Mouse (Mus musculus) kidney, adult 8-10 months (tissue): ENCODE measurements around the gene Cit.

Source experiments
- DNase-seq, 2 experiments: peaks; one replicate each; pipeline ENCODE4 v3.0.0; 2022

Gene Cit

DNA sequence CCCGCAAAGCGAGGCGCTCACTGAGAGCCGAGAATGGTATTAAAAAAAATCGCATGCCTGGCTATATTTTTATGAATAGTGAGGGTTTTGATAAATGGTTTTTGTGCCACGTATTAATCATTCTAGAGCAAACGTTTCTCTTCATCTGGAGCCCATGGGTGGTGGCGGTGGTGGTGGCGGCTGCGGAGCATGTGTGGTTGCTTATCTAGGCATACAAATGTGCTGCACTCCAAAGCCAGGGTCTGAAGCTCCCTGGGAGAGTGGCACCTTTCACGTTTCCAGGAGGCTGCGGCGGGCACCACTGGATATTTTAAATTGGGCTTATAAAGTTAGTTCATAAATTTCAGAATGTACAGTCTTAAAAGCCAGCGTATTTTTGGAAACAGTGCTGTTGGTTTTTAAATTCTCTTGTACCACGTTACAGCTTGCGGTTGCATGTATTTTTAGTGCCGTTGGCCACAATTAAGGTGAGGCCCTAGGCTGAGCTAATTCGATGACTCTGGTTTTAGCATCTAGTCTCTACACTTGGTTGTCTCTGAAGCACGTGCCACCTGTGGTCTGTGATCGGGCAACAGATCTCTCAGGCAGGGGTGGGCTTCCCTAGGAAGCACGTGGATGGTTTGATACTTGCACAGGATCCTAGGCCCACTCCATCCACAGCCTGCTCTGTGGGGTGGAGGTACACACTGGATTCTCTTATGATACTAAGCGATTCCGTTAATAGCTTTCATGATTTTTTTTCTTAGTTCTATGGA is 73.7 kb downstream of the Cit start:
- no peak for DNase-seq

DNA sequence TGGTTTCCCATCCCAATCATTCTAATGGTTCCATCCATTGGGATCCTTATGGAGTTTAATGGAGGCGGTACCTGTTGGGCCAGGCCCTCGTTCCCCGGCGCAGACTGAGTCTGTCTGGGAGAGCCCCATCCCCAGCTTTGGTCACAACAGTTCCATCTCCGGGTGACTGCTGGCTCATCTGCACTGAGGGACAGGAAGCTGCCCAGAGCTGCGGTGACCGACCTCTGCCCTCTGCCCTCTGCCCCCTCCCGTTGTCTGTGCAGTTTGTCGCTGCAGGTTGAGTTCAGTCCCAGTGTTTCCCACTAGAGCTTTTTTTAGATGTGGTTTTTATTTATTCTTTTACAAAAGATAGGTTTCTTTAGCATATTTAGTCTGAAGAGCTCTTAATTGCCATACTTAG is 76.9 kb downstream of the Cit start:
- DNase-seq, result no peak

DNA sequence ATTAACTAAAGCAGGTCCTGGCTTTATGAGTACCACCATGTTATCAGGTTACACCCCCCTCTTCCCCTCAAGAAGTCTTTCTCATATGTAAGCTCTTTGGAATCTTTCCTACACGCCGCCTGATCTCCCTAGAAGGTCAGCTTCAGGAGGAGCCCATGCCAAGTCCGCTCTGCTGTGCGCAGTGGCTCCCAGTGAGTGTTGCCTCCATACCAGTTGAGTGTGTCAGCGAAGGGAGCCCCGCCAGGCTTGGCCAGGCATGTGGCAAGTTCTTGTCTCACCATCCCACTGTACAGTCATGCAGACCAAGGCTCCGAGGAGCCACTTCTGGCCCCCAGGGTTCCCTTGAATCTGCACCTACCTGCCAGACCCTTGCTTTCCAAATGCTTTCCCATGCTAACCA is 79.9 kb downstream of the Cit start:
- DNase-seq, result no peak

DNA sequence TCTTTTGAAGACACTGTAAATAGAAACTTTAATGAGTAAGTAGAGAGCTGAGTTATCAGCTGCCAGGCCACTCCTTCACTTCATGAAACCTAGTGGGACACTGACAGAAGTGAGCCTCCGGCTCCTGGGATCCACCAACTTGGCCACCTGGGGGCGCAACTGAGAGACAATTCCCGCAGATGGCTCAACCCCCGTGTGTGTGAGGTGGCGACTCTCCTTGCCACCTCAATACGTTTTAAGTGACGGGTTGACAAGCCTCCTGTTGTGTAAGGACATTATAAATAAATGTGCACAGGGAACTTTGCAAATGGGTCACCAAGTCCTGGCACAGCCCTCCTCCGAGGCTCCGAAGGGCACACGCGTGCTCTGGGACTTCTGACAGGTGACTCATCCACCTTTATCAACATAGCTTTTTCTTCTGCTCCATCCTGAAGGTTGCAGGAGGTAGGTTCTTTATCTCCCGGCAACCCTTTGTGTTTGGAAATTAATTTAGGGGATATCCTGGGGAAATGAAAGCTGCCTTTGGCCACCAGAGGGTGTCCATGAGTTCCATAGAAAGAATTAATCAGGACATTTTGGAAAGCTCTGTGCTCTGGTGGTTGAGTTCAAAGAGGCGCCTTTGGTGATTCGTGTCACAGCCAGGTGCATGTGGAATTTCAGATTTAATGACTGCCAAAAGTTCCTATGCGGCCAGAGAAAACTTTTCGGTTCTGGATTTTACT is 83.9 kb downstream of the Cit start:
- no peak for DNase-seq

DNA sequence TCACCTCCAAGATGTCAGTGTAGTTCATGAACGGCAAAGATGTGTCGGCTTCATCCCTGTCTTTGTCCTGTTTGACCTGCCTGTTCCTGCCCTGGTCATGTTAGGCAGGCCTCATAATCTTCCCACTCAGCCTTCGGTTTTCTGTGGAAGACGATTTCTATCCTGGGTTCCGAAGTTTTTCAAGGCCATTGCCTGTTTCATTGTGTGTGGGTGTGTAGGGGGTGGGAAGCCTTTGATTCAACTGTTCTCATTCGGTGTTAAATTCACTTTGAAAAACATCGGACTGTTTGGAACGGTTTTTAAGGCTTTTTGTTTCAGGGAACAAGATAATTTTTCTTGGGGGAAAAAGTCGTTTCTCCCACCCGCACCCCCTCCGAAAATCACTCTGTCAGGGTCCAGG is 87.2 kb downstream of the Cit start:
- no peak for DNase-seq

DNA sequence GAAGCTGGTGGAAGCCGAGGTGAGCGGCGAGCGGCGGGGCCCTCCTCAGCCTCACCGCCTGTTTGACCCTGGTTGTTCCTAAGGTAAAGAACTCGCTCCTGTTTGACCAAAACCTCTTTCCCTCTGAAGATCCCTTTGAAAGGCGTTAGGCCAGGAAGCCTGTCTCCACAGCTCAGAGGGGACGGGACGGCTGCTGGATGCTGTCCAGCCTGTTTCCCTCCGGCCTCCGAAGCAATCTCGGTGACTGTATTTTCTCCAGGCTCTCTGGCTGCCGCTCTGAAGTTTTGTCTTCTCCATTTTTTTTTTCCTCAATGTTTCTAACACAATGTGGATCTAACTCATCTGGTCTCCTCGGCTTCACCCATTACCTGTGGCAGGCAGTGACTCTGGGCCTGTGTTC is 91.8 kb downstream of the Cit start:
- no peak for DNase-seq

DNA sequence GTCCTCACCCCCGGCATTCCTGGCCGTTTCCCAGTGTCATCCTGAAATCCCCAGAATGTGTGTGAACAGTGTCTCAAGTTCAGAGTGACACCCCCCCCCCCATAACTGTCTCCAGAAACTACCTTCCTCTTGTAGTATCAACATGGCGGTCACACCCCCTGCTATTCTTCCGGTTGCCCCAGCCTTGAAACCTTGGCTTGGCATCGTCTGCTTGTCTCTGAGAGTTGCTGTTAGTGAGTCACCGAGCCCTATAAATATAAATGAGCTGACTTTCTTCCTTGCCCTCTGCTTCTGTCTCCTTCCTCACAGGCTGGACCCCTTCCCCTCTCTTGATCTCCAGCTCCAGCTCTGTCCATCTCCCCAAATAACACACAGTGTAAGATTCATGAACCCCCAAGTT is 92.5 kb downstream of the Cit start:
- no peak for DNase-seq

DNA sequence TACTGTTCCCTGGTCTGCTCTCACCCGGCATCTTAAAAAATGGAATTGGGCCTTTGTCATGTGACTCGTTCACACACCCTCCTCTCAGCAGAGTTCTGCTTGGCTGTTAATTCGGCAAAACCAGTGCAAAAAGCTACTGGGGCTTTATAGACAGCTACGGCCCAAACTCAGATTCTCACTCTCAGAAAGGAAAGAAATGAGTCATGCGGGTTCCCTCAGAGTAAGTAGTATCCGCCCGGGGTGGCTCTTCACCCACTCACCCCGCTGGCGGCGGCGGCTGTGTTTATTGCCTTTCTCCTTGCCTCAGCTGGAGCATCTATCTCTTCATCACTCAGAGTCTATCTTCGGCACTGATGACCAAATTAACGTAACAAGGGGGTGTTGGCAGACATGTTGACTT is 93.9 kb downstream of the Cit start:
- DNase-seq, result no peak

DNA sequence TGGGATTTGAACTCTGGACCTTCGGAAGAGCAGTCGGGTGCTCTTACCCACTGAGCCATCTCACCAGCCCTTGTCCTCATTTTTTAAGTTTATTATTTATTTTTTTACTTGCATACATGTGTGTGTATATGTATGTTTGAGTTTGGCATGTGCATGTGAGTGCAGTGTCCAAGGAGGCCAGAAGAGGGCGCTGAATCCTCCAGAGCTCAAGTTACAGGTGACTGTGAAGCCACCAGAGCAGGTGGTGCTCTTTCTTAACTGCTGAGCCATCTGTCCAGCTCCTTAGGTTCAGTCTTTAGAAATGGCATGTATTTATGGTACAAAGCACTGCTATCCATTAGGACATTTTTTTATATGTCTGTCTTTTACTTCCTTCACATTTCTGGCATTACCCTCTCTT is 97.3 kb downstream of the Cit start:
- DNase-seq, result no peak

DNA sequence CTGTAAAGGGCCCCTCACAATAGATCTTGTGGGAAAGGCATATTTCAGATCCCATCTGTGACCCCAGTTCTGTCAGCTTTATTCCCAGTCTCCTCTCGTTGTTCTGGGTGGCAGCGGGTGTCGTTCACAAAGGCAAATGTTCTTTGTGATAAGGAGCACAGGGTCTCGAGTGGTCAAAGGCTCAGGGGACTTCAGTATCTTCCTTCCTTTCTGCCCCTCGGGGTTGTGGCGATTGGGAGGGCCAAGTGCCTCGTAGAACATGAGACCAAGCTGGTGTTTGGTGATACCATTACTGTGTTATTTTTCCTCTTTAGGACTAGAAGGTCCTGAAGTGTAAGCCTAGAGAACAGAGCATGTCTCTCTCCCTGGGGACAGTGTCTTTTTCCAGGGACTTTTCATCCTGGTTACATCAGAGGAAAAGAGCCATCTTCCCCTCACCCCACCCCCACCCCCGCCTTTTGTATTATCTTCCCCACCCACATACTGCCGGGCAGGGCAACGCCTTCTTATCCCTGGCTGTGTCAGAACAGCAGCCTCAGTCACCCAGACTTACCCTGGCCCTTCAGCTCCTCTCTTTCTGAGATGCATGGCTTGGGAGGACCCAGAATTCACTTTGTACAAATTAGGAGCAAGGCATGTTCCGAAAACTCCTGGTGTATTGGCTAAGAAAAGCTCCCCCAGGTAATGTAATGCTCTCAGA is 99.9 kb downstream of the Cit start:
- DNase-seq, result no peak

DNA sequence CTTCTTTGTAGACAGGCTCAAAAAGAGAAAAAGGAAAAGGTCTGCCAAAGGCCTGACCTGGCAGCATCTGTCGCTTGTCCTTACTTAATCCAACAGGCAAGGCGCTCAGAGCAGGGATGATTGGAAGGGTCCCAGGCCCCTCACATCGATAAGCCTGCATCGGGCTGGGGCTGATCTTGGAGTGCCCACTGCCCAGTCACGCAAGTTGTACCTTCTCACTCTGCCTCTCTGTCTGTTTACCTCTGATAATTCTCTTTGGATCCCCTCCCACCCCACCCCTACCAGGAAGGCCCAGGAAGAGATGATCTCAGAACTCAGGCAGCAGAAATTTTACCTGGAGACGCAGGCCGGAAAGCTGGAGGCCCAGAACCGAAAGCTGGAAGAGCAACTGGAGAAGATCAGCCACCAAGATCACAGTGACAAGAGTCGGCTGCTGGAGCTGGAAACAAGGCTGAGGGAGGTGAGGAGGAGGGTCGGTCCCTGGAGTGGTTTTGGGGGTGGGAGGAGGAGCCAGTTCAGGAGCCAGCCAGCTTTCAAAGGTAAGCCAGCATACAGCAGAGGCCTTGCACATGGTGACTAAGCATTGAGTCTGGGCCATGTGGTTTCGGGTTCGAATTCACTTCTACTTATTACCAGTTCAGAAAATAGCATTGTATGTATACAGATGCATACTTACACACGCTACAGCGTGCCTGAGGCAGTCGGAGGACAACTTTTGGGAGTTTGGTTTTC is 102.7 kb downstream of the Cit start:
- DNase-seq, result no peak

DNA sequence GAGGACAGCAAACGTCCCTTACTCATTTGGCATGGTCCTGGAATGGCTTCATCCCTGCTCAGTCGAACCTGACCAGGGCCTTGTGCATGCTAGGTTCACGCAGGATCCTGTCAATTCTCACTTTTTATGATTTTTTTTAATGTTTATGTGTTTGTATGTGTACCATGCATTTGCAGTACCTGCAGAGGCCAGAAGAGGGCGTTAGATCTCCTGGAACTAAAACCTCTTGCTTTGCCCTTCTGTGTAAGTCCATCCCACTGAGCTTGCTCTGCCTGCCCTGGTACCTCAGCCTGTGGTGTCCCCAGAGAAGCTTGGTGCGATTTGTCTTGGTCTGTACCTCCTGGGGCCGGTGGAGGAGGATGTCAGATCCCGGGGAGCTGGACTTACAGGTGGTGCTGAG is 105.9 kb downstream of the Cit start:
- no peak for DNase-seq

DNA sequence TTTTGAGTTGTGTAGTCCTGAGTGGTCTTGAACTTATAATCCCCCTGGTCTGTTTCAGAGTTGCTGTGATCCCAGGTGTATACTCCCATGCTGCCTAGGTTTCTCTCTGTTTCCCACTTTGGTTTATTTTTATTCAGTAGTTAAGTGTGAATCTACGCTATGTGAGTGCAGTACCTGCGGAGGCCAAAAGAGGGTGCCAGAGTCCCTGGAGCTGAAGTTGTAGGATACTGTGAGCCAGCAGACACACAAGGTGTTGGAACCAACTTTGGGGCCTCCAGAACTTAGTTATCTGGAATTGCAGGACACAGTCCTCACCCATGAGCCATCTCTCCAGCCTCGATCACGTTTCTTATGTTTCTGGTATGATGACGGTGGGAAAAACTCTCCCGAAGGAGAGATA is 108.1 kb downstream of the Cit start:
- DNase-seq, result peak in 1 of 2 experiments; percentile 28

DNA sequence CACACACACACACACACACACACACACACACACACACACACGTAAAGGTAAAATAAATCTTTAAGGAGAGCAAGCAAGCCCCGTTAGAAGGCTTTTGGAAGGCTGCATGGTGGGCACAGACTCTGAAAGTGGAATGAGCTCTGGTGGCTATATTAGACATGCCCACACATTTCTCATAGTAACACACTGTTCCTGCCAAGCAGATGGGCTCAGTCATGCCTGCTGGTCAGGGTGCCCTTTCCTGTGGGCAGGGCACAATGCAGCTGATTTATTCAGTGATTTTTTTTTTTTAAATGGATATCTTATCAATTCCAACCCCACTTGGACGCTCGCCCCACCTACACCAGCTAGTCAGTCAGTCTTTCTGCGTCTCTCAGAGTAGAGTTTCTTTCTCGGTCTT is 109.0 kb downstream of the Cit start:
- no peak for DNase-seq

DNA sequence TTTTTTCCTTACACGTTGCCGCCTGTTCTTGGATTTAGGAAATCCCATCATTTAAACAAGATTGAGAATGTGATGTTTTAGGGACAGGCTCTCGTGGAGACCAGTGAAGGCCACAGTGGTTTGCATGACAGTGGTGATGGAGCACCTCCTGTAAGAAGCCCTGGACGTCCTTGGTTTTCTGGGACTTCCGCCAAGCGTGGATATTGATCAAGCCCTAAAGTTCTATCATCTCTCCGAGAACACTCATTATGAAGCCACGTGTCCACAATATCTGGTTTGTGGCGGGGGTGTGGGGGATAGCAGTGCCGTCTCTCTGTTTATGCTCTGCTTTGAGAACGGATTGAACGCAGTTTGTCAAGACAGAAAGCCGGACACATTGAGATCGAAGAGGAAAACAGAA is 109.5 kb downstream of the Cit start:
- no peak for DNase-seq

DNA sequence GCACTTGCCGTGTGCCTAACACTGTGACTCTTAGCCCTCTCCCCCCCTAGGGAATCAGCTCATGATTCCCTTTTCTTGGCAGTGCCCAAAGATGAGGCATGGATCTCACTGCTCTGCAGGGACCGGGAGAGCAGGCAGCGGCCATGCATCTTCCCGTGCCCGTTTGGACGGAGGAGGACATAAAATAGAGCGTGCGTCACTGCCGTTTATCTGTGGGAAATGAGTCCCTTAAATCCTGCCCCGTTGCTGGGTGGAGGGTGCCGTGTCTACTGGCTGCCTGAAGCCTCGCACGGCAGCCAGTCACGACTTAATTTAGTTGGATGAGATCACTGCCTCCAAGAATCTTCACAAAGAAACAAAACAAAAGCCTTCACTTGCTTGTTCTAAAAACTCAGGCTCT is 110.1 kb downstream of the Cit start:
- DNase-seq, result no peak

DNA sequence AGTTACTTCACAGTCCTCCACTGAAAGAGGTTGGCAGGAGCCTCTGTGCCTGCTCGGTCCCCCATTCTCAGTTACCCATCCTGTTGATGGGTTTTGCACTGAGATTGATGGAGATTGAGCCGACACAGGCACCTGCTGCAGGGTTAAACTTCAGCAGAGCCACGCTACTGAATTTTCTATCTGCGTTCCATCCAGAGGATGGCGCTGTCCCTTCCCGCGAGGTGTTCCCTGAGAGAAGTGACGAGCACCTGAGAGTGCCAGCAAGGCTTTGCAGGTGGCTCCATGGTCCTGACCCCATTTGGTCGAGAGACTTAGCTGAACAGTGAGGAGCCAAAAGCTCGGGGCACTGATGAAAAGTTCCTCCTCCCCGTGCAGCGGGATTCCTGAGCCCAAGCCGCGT is 111.0 kb downstream of the Cit start:
- no peak for DNase-seq

DNA sequence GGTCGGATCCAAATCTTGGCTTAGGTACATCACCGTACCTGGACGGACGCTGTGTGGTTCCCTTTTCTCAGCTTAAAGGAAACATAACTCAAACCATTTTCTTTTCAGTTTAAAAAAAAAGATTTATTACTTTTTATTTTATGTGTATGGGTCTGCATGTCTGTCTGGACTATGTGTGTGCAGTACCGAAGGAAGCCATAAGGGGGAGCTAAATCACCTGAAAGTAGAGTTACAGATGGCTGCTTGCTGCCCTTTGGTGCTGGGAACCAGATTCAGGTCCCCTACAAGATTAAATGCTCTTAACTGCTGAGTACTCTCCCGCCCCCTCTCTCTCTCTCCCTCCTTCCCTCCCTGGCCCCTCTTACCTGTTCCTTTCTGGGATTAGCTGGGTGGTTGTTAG is 112.1 kb downstream of the Cit start:
- DNase-seq, result no peak

DNA sequence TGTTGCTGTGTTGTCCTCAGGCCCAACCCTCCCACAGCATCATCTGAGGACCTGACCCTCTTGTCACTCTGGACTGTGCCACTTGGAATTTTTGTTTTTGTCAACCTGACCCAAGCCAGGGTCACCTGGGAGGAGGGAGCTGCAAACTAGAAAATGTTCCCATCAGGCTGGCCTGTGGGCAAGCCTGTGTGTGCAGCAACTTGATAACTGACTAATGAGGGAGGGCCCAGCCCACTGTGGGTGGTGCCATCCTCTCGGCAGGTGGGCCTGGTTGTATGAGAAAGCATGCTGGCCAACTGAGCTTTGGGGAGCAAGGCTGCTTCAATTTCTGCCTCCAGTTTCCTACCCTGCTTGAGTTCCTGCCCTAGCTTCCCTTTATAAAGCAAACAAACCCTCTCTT is 113.3 kb downstream of the Cit start:
- no peak for DNase-seq

DNA sequence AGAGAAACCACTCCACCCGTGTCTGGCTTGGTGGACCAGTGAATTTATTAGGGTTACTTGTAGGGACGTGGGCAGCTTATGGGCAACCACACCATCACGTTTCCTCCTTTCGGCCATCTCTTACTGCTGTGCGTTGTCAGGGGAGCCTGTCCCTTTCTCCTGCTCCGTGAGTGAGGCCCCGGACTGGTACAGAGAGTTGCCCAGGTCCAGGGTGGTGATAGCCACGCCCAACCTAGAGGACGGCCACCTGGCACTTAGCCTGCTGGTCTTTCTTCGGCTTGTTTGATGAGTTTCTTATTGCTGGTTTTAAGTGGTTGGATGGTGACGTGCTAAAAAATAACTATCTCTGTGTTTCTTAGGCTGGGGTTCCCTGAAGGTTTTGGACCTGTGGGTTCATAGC is 113.7 kb downstream of the Cit start:
- no peak for DNase-seq

DNA sequence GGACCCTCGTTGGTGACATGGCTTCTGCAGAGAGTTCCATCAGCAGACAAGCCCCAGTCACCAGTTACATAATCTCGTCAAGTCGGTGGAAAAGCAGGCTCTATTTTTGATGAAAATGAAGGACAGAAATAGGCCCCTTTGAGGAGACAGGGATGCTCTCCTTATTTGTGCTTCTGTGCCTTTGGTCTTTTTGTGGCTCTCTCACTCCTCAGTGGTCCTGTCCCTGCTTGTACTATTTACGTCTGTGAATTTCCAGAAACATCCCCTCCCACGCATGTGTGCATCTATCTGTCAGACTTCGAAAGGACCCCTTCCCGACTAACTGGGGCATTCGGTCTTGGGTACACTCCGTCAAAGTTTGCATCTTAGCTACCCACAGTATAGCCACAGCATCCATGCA is 116.7 kb downstream of the Cit start:
- no peak for DNase-seq

DNA sequence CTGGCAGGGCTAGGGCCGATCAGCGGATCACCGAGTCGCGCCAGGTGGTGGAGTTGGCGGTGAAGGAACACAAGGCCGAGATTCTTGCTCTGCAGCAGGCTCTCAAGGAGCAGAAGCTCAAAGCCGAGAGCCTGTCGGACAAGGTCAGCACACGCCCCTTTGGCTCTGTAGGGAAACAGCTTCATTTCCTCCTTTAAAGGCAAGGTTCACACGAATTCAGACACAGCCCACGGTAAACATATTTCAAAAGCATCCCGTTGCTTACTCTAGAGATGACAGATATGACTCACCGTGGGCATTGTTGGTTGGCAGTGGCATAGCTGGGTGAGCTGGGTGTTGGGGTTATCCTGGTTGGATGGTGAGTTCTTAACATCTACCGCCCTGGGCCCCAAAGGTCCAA is 126.2 kb downstream of the Cit start:
- no peak for DNase-seq

DNA sequence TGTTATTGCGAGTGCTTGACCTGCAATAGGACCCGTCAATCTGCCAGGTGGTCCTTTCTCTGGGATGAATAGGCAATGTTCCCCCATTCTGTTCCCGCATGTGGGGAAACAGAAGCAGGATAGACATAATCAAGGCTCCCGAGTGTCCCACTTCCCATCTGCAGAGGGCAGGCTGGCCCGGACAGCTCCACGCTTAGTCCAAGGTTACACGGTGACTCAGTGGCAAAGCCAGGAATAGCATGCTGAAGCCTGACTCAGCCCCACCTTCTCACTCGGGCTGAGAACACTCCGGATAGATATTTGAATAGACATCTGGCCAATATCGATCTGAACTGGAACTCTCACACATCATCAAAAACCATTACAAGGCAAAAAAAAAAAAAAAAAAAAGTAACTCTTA is 130.6 kb downstream of the Cit start:
- DNase-seq, result no peak

DNA sequence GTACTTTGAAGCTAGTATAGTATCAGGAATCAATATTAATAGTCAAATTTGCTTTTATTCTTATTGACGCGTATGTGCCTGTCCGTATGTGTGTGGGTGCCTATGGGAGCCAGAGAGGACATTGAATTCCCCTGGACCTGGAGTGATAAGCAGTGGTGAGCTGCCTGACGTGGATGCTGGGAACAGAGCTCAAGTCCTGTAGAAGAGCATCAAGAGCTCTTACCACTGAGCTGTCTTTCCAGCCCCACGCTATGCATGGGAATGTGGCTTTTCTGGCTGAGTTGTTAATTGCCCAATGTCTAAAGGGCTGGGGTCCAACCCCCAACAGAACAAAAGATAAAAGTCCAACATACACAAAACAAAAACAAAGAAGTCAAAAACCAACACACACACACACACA is 131.4 kb downstream of the Cit start:
- DNase-seq, result no peak
